Mouse (Mus musculus): ENCODE measurements around the gene Olfr1216.
"Not testable (repeated sequence)": the region's sequence is repeated elsewhere in the genome, so short reads cannot be mapped to it uniquely, and the experiment has no call there.

The Olfr1216 gene

DNA sequence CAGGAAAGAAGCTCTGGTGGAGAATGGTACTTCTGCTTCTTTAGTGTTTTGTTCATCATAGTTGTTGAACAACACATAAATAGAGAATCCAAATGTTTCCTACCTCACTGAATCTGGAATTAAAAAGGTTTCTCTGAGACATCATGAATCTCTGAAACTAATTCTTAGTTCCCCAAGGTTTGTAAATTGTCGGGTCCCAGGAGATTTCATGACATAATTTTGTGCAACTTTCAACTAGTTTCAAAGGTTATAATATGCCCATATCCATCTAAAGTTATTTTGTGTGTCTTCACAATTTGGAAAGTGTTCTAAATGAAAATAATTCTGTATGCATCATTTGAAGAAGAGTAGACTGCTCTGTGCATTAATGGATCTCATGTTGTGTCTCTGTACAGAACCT lies at the start of gene Olfr1216:
Gene Olfr1216, minus strand, starts transcription at position 101 of the 400 bp plus-strand sequence.
- DNase-seq, result no peak

- DNase-seq, result no peak
Measured at GRCm38 (mm10) chr2:89061087-89061486, 42.9 kb upstream of the Olfr1216 start, which contains the start of gene Olfr1218. TSS of gene Olfr1218 (minus strand) at chr2:89061187.

DNA sequence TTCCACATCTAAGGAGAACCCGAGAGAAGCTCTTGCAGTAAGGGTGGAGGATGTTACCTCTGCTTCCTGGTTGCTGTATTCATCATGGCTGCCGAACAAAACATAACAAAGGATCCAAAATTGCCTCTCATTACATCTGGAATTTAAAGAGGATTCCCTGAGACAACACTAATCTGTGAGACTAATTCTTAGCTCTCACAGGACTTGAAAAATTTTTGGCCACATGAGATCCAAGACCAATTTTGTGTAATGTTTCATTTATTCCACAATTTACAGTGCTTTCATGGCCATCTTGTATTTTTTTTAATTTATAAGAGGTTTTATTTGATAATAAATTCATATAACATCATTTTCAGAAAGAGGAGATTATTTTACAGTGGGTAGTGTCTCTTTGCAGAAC lies 13.8 kb upstream of the Olfr1216 start, which contains the start of gene Olfr1217:
Gene Olfr1217, minus strand, starts transcription at position 101 of the 400 bp plus-strand sequence.
- DNase-seq, result no peak

DNA sequence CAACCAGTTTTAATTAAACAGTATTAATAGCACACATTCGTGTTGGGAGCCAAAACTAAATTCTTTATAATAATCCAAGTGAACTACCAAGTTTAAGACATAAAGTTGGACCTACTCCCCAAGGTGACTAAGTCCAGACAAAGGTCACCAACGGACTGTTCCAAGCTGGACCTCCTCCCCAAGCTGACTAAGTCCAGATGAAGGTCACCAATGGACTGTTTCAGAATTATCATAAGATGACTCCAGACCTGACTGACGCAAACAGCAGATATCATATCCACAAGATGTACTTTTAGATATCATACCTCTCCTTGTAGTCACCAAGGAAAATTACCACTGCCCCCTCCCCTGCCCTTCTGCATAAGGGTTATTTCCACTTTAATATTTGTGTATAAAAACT lies 3.3 kb upstream of the Olfr1216 start:
- DNase-seq, result not testable (repeated sequence)

- no peak for DNase-seq
Measured at GRCm38 (mm10) chr2:89006873-89007272, 11.3 kb downstream of the Olfr1216 start, which contains the start of gene Olfr1215. TSS of gene Olfr1215 (minus strand) at chr2:89006973.

DNA sequence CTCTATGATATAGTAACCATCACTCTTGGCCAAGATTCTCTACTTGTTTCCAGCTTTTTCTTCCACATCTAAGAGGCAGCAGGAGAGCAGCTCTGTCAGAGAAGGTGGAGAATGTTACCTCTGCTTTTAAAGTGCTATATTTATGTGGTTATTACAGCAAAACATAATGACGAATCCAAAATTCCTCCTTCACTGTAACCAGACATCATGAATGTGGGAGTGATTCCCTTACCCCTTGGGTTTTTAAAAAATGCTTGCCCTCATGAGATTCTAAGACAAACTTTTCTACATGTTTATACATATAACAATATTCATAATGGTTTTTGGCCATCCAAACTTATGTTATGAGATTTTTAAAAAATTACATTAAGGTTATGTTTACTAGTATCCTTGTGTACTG lies 25.6 kb downstream of the Olfr1216 start, which contains the start of gene Olfr1214:
Gene Olfr1214, minus strand, starts transcription at position 101 of the 400 bp plus-strand sequence.
- no peak for DNase-seq

DNA sequence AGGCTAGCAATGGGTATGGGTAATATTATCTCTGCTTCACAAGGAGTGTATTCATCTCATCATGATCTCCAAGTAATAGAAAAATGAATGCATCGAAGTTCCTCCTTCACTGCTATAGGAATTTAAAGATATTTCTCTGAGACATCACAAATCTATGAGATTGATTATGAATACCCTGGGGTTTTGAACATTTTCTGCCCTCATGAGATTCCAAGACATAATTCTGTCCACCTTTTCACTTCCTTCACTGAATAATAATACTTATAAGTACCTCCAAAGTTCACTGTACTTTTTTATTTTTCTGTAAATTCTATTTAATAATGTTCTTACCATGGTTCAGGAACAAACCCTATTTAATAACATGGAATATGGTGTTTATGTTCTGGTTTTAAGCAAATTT lies 38.0 kb downstream of the Olfr1216 start, which contains the start of gene Gm13762:
Gene Gm13762, minus strand, starts transcription at position 101 of the 400 bp plus-strand sequence.
- DNase-seq, result no peak

Measured in retina, postnatal 1 day (tissue).